Mouse (Mus musculus) heart, postnatal 0 days (tissue): ENCODE results near the gene Ncan. TPM values are rescaled to one million over a fixed set of nuclear protein-coding genes. Genes with fewer than 3 reads are reported as not detected.

Experiments
- ATAC-seq: fragments of 200-750 bp; cut with Nextera tagmentation; 2 replicates; pipeline ENCODE4 v1.8.0; 2017; ENCODE audit warnings: low read depth, moderate number of reproducible peaks, moderate library complexity; ENCODE audit not compliant: insufficient read depth
- DNase-seq: peaks from one replicate; pipeline ENCODE4 v3.0.0-alpha.2; 2016; ENCODE audit warnings: low spot score
- H3K27ac ChIP-seq: fragments of 300-500 bp; sonication (generic); 2 replicates; pipeline ENCODE4 v1.5.1; 2014; ENCODE audit warnings: low read depth, mild to moderate bottlenecking
- H3K27me3 ChIP-seq: fragments of 300-500 bp; sonication (generic); 2 replicates; pipeline ENCODE4 v1.6.1; 2014; ENCODE audit warnings: low read length, mixed read lengths; ENCODE audit not compliant: control insufficient read depth, insufficient read depth
- H3K36me3 ChIP-seq: fragments of 300-500 bp; sonication (generic); replicated peaks from 2 replicates; pipeline ENCODE4 v1.6.1; 2014; ENCODE audit warnings: low read length, mixed read lengths; ENCODE audit not compliant: control insufficient read depth, insufficient read depth
- H3K4me1 ChIP-seq: fragments of 300-500 bp; sonication (generic); 2 replicates; pipeline ENCODE4 v1.6.1; 2014; ENCODE audit warnings: antibody characterized with exemption; ENCODE audit not compliant: control insufficient read depth, insufficient read depth
- H3K4me2 ChIP-seq: fragments of 300-500 bp; sonication (generic); 2 replicates; pipeline ENCODE4 v1.6.1; 2014; ENCODE audit warnings: low read depth, mild to moderate bottlenecking, low read length, moderate library complexity
- H3K4me3 ChIP-seq: fragments of 300-500 bp; sonication (generic); 2 replicates; pipeline ENCODE4 v1.5.1; 2014; ENCODE audit warnings: low read depth, low read length
- H3K9ac ChIP-seq: fragments of 300-500 bp; sonication (generic); replicated peaks from 2 replicates; pipeline ENCODE4 v1.6.1; 2014; ENCODE audit warnings: low read depth, low read length, mixed read lengths
- H3K9me3 ChIP-seq: fragments of 300-500 bp; sonication (generic); replicated peaks from 2 replicates; pipeline ENCODE4 v1.6.1; 2016; ENCODE audit warnings: low read length; ENCODE audit not compliant: control insufficient read depth
- CTCF ChIP-seq: IDR thresholded peaks from 2 replicates; pipeline ENCODE4 v1.5.1; 2016; ENCODE audit warnings: antibody characterized with exemption, control low read depth, low read depth
- EP300 ChIP-seq: IDR thresholded peaks from 2 replicates; pipeline ENCODE4 v1.6.1; 2016; ENCODE audit warnings: antibody characterized with exemption, low read depth
- WGBS: fragments of 180-500 bp; shearing (Covaris S2); extraction: QIAGEN DNeasy Blood & Tissue Kit; methylation state at CpG from one replicate; pipeline ENCODE4 v1.1.7; 2014; 5-methylcytosine and 5-hydroxymethylcytosine counted together
- polyA plus RNA-seq: library from polyadenylated mRNA; unstranded; fragments of >200 nt; fragmentation: Nextera tagmentation; extraction: Ambion mirVana; gene quantifications from 2 replicates; pipeline ENCODE4 v1.2.1, GENCODE M21; 2015
- total RNA-seq: library from RNA; depleted of rRNA; stranded (reverse); fragments of >200 nt; gene quantifications from 2 replicates; pipeline ENCODE4 v1.2.3, GENCODE M21; 2014; ENCODE audit warnings: low replicate concordance

The Ncan gene
- total and polyA plus RNA-seq, 2 experiments from 2014 or later = 0.10 TPM; not detected in 1

DNA sequence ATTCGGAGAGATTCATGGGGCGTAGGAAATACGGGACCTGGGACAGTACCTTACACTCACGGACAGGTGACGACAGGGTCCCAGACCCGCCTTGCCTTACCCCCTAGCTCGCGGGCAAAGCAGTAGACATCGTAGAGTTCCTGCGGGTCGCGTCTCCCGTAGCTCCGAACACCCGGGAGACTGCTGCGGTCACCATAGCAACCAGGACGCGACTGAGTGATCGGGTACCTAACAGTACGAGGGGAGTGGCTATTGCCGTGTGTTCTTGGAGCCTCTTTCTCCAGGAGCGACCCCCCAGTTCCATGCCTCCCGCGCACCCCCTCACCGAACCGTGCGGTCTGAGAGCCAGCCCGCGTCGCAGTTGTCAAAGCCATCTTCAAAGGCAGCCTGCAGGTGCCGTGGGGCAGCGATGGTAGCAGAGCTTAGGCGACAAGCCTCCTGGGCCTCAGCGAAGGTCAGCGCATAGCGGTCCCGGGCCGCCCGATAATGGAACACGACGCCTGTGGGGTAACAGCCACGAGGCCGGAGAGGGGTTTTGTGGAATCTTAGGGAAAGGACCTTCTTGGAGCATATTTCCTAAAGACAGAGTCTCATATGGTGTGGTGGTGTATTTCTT, 8.2 kb downstream of the Ncan start:
- Histone ChIP-seq H3K27me3 (peaks cover 81% of the 10 kb centered on the region), H3K9me3 (no peaks in the 10 kb centered on the region)
- TF ChIP-seq CTCF (no peak), EP300 (no peak)

DNA sequence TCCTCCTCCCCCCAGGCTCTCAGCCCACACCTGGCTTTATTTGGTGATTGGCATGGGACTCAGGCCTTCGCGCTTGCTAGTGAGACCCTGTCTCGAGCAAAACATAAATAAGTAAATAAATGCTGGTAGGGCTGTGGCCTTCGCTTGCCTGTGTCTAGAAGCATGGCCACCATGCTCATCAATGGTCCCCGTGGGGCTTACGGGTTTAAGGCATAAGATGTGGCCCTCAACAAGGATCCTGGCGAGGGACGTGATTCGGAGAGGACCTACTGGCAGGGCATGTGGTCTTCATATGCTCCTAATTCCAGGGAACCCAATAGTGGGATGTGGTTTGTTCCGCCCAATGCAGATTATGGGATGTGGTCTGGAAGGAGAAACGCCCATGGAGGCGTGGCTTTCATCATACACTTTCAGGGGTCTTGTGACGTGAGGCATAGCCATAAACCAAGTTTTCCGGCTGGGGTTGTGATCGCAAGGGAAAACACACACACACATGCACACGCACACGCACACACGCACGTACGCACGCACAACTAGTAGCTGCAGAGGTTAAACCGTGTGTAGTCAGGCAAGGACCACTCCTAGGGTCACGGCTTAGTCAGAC, 9.4 kb downstream of the Ncan start:
- Histone ChIP-seq H3K27me3 (peaks cover 69% of the 10 kb centered on the region), H3K4me1 (no peaks in the 10 kb centered on the region), H3K27ac (no peak overlapping the region), H3K36me3 (no peaks in the 10 kb centered on the region), H3K4me3 (no peak overlapping the region), H3K4me2 (no peak overlapping the region), H3K9ac (no peak overlapping the region), H3K9me3 (no peaks in the 10 kb centered on the region)
- DNase-seq (no peak), ATAC-seq (no peak)
- TF ChIP-seq EP300 = no peak
- TF ChIP-seq CTCF = no peak
- WGBS = 46% methylated on average over 23 of the region's 23 CpGs

More for the DNA sequence above, 8.2 kb downstream of the Ncan start:
- DNase-seq (no peak), ATAC-seq (no peak)
- Histone ChIP-seq H3K27ac (no peak overlapping the region), H3K9ac (no peak overlapping the region), H3K36me3 (no peaks in the 10 kb centered on the region), H3K4me2 (no peak overlapping the region), H3K4me1 (no peaks in the 10 kb centered on the region), H3K4me3 (no peak overlapping the region)
- WGBS = 7% methylated on average over 43 of the region's 43 CpGs

DNA sequence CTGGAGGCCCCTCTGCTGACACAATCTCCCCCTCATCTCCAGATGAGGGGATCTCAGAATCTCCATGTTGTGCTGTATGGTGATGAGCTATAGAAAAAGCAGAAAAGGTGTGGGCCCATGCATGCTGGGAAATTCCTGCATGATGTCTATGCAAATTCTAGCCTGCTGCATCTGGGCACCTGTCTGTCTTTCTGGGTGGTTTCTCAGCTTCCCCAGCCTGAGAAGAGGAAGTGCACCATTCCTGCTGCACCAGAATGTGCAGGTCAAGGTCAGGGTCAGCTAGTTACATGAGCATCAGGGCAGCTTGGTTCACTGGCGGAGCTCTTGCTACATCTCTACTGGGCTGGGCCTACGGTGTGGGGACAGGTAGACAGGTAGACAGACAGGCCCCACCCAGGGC, 10.2 kb downstream of the Ncan start:
- ATAC-seq (no peak), DNase-seq (no peak)
- 77% methylated on average over 2 of the region's 2 CpGs for WGBS
- Histone ChIP-seq H3K4me3 (no peak overlapping the region), H3K27me3 (peaks cover 64% of the 10 kb centered on the region), H3K9ac (no peak overlapping the region), H3K27ac (no peak overlapping the region), H3K4me2 (no peak overlapping the region), H3K9me3 (no peaks in the 10 kb centered on the region), H3K4me1 (no peaks in the 10 kb centered on the region), H3K36me3 (no peaks in the 10 kb centered on the region)
- TF ChIP-seq EP300 (no peak), CTCF (no peak)

DNA sequence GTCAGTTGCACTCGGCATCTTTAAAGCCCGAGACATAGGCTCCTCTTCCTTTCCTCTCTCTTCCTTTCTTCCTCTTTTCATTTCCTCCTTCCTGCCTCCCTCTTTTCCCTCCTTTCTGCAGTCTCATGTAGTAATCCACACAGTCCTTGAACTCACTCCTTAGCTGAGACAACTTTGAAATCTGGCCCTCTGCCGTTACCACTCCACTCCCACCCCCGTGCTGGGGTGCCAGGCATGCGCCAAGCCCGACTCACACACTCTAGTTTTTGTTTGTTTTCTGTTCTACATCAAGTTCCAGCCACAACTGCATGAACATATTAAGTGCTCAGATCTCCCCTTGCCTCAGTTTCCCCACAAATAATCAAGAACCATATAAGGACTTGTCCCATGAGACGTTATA, 15.8 kb downstream of the Ncan start:
- ATAC-seq (no peak), DNase-seq (no peak)
- Histone ChIP-seq H3K9me3 (no peaks in the 10 kb centered on the region), H3K27me3 (peaks cover 12% of the 10 kb centered on the region; the same call in 1 of the 2 replicates), H3K36me3 (no peaks in the 10 kb centered on the region), H3K27ac (no peak overlapping the region), H3K4me3 (no peak overlapping the region), H3K4me1 (no peaks in the 10 kb centered on the region), H3K4me2 (no peak overlapping the region), H3K9ac (no peak overlapping the region)
- no peak for TF ChIP-seq CTCF
- no peak for TF ChIP-seq EP300
- WGBS = 65% methylated on average over 7 of the region's 7 CpGs

DNA sequence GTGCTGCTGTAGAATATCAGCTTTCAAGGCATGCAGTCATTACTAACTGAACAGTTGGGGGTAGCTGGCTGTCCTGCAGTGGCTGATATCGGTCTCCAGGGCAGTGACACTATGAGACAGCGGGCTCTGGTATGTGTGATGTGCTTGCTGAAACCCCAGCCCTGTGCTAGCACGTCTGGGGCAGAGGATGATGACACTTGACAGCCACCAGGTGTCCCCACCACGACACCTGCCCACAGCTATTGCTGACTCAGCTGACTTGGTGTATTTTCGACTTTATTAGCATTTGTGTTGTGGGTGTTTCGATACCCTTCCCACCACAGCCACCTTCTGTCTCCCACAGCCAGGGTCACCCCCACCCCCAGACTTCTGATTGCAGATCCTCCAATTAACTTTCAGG, 16.2 kb downstream of the Ncan start:
- no peak for TF ChIP-seq EP300
- peak; percentile 72 for TF ChIP-seq CTCF
- Histone ChIP-seq H3K27ac (no peak overlapping the region), H3K9me3 (no peaks in the 10 kb centered on the region), H3K9ac (no peak overlapping the region), H3K4me2 (no peak overlapping the region), H3K36me3 (no peaks in the 10 kb centered on the region), H3K4me3 (no peak overlapping the region), H3K4me1 (no peaks in the 10 kb centered on the region), H3K27me3 (0 out of 2 replicates have a peak, but pooled peaks cover 9% of the 10 kb centered on the region)
- WGBS = 9% methylated on average over 6 of the region's 6 CpGs
- peak; percentile 76 for ATAC-seq
- no peak for DNase-seq
